Mouse (Mus musculus) retina, embryonic 14.5 days (tissue): Measurements from ENCODE around the gene Ms4a6b.
"Not testable (repeated sequence)": the region's sequence is repeated elsewhere in the genome, so short reads cannot be mapped to it uniquely, and the experiment has no call there.

Source experiments
- DNase-seq: peaks from one replicate; pipeline ENCODE4 v3.0.0-alpha.2; 2015; ENCODE audit warnings: low spot score

Gene Ms4a6b

DNA sequence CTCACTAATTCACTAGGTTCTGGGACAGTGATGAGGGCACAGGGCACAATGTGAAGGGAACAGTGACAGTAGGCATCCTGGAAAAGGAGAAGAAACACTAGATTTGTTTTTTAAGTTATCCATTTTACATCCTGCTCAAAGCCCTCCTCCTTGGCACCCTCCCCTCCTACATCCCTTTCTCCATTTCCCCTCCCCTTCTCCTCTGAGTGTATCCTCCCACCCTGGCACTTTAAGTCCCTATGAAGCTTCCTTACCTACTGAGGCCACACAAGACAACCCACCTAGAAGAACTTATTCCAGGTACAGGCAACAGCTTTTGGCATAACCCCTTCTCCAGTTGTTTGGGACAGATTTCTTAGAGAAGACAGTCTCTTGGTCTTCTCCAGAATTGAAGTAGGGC lies at the start of gene Ms4a6b:
Ms4a6b (plus strand) TSS at position 267 of the 400 bp plus-strand sequence.
- DNase-seq: no peak

DNA sequence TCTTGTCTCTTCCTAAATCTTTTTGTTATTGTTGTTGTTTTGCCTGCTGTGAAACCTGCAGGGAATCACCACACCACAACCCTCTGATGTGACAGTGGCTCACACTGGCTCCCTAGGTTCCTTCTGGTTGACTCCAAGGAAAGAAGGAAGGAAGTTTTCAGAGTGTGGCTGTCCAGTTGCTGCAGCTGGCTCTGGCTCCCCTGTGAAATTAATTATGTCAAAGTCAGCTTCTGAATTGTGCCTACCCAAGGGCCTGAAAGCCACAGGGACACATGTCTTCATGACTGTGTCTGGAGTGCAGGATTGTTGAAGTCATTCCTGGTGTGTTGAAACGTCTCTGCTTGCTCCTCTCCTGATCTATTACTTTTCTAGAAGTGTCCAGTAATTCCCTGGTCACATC lies 48.0 kb upstream of the Ms4a6b start:
- DNase-seq: not testable (repeated sequence)

DNA sequence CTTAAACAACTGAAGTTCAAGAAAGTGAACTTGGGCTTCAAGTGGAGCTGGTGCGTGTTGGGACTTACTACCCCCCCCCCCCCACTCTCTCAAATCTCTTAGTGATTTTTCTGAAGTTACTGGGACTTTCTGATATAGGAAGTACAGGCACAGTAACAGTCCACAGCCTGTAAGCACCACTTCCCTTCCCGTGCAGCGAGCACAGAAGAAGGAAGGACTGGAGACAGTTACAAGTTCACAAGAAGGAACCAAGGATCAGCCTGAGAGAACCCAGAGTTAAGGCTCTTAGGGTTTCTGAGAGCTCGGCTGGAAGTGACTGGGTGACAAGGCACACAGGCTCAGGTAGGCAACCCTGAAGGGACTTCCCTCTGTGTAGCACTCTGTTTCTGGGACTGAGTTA lies 47.1 kb upstream of the Ms4a6b start, which contains the start of gene Ms4a6c:
Ms4a6c (plus strand) TSS at position 152 of the 400 bp plus-strand sequence.
- not testable (repeated sequence) for DNase-seq

DNA sequence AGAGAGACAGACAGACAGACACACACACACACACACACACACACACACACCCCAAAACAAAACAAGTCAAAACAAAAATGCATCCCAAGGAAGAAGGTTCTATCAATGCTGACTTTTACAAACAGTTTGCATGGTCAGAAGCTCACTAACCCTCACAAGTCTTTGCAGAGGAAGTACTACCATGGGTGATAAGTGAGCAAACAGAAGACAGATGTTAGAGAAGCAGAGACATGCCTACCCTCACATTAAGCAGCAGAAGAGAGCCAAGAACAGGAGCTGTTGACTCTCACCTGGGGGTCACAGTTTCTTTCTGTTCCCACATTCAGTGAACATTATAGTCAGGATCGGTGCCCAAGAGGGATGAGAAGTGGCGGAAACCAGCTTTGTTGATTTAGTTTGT lies 36.6 kb upstream of the Ms4a6b start:
- DNase-seq: no peak

DNA sequence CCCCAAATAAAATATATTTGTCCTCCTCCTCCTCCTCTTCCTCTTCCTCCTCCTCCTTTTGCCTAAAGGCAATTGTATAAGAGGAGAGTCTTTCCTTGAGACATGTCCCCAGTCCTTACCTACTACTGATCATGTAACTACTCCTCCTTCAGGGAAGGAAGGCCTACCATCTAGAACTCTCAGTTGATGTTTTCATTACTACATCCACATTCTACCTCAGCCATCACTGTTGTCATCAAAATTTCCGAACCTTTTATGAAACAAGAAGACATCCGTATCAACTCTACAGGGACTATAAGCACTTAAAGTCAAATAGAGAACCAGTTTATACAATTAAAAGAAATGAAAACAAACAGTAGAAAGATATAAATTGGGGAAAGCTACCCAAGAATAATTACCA lies 33.6 kb upstream of the Ms4a6b start:
- DNase-seq: no peak

DNA sequence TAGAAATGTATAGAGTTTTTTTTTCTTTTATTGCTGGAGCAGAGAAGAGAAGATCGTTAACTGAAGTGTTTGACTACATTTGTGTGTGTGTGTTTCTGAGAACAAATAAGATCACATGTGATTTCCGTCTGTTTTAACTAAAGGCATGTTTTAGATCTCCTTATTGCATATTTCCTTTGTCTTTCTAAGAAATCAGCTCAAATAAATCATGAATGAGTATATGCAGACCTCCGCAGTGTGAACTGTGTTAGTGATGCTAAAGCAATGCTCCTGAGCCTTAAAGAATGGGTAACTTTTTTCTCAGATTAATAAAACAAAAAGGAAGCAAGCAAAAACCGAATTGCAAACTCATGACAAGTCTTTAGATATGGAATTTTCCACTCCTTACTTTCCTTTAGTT lies 32.4 kb upstream of the Ms4a6b start:
- DNase-seq: no peak

DNA sequence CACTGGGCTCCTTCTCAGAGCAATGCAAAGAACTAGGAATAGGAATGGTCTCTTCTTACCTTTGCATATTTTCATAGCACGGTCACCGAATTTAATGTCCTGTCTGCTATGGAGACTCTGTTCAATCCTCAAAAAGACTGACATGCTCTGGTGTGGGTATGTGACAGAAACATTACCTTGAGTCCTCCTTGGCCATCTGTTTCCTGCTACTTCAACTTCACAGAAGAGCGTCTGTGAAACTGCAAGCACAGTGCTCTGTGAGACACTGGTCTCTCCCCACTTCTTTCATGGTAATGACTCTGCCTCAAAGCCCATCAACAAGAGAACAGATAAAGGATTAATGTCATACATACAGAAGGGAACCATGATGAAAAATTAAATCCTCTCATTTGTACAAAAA lies 31.9 kb upstream of the Ms4a6b start:
- no peak for DNase-seq

DNA sequence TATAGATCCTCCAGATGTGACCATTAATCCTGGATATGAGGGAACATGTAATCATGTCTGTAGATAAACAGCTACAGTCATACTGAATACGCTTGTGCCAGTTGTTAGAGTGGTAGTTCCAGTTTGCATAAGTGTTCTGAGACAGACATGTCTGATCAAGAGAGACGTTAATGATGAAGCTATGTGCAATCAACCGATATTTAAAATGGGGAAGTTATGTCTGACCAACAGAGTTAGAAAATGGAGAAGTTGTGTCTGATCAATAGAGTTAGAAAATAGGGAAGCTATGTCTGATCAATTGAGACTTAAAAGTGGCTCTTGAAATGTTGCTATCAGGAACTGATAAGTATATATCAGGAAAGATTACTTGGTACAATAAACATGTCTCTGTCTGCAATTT lies 31.0 kb upstream of the Ms4a6b start:
- no peak for DNase-seq

DNA sequence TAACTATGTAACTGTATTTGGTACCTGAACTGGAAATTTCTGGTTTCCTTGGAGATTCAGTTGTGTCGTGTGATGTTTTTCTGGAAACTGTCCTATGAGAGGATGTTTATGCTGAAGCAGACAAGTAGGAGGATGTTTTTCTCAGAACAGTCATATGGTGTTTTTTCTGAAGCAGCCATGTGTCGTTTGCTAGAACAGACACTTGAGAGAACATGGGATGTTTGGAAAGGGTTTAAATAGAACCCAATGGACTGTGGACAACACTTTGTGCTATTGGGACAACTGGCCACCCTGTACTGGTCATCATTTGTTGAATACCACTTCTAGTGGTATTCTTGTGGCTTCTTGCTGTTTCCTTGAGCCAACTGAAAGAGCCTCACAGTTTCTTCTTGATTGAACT lies 30.6 kb upstream of the Ms4a6b start, which contains the start of gene Gm8369:
Gm8369 (plus strand) TSS at position 193 of the 400 bp plus-strand sequence.
- DNase-seq: no peak

DNA sequence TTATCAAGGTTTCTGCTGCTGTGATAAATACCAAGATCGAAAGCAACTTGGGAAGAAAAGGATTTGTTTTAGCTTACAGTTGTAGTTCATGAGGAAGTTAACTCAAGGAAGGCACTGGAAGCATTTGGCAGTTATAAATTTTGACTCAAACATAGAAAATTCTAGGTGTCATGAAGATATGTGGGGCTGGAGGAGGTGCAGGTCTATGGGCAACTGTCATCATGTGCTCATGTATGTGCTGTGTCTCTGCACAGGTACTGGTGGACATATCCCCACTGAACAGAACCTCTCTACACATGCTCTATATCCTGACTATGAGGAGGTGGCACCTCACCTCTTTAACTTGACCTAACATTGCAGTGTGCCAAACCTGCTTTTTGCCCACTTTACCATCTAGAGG lies 29.7 kb upstream of the Ms4a6b start:
- DNase-seq: no peak

DNA sequence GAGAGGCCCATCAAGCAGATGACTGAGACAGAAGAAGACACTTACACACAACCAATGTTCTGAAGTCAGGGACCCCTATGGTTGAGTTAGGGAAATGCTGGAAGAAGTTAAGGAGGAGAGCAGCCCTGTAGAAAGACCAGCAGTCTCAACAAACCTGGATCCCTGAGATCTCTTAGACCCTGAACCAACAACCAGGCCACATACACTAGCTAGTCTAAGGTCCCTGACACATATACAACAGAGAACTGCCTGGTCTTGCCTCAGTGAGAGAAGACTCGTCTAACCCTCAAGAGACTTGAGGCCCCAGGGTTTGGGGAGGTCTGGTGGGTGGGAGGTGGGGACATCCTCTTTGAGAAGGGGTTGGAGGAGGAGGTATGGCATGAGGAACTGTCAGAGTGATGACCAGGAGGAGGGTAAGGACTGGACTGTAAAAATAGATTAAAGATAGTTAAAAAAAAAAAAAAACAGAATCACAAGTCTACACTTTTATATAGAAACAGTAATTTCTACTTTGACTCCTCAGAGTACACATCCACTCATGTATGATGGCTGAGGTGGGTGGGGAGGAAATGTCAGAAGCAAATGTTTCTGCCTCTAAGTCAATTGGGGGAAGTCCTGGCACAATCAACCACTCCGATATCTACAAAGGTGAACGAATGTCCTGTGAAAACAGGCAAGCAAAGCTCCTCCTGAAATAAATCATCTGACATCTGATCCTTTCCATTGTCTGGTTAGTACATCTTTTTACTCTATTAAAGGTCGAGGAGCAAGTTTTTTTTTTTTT lies 24.7 kb upstream of the Ms4a6b start:
- DNase-seq: no peak

DNA sequence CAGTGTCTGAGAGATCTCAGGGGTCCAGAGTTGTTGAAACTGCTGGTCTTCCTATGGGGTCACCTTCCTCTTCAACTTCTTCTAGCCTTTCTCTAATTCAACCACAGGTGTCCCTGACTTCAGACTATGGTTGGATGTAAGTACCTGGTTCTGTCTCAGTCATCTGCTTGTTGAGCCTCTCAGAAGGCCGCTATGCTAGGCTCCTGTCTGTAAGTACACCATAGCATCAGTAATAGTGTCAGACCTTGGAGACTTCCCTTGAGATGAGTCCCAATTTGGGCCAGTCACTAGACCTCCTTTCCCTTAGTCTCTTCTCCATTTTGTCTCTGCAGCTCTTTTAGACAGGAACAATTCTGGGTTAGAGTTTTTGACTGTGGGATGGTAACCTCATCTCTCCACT lies 23.6 kb upstream of the Ms4a6b start:
- no peak for DNase-seq

DNA sequence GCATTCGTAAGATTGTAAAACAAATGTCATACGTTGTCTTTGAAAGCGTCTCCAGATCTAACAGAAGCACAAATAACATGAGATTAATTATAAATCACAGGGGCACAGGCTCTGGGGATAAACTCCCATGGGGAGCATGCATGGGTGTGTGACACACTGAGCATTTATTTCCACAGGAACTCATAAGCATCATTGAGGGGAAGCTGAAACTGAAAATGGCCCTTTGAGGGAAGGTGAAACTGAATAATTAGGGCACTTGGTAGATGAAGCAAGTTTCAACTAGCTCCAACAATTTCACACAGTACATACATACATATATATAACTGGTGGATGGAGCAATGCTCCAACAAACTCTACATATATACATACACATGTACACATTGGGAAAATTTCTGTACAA lies 21.8 kb upstream of the Ms4a6b start:
- no peak for DNase-seq

DNA sequence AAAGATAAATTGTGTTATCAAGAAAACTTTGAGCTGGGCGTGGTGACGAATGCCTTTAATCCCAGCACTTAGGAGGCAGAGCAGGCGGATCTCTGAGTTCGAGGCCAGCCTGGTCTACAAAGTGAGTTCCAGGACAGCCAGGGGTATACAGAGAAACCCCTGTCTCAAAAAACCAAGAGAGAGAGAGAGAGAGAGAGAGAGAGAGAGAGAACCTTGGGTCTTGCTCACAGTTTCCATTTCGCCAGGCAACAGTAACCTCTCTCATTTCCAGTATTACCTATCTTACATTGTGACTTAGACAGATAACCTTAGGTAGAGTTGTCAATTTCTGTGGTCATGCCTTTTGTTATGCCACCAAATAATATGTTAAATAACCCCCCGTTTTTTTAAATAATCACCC lies 20.0 kb upstream of the Ms4a6b start:
- DNase-seq: no peak

DNA sequence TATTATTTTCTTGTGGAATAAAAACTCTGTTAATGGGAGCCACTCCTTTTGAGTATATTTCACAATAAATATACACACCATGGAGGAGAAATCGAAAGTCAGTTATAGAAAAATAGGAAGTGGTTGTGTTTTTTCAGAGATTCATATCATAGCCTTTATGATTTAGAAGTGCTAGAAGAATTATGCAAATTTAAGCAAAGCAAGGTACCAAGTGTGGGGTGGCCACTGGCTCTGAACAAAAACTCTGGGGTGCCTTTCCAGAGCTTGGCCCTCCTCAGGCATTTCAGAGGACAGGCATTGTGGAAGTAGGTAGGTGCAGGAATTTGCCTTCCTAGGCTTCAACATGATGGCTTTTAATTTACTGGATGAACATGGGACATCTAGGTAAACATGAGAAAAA lies 19.0 kb upstream of the Ms4a6b start:
- DNase-seq: not testable (repeated sequence)

DNA sequence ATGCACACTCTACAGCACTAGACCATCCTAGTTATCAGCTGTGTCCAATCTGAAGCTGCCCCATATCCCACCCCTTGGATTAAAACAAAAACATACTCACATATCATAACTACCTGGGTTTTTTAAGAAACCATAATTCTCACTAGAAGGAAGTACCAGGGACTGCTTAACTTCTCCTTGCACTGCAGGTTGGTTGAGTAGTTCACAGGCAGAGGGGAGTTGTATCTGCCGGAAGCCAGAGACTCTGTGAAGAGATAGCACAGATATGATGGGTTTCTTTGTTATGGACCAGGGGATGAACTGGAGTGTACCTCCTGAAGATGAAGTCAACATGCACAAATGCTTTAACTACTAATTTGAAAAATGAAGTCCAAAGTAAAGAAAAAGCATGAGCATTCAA lies 15.5 kb upstream of the Ms4a6b start:
- no peak for DNase-seq

DNA sequence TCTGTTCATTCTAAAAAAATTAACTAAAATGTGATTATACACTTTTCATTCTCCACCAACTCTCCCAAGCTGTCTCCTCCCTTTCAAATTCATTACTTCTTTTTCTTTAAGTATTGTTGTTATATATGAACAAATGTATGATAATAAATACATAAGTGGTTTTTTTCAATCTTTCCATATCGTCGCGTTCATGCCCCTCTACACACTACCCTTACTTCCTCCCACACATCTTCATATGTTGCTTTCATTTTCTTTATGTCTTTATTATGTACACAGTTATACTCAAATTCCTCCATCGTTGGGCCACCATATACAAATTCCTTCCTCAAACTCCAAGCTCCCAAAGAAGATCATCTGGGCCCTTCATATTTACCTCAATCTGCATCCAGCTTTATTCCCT lies 15.0 kb upstream of the Ms4a6b start:
- DNase-seq: no peak

DNA sequence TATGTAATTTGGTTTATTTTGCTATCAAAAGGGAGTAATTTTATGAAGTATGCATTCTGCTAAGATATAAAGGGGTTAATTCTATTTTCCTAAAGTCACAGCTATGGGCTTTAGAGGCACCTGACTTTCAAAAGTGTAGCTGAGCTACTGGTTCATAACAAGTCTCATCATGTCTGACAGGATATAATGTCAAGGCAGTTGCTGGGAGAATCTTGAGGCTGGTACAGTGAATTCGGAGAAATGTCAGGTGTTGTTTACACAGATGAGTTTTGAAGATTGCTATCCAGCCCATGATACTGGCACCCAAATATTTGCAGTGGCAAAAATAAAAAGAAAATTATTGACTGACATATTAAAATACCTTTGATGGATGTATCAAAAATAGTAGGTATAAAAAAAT lies 11.5 kb upstream of the Ms4a6b start:
- DNase-seq: no peak

DNA sequence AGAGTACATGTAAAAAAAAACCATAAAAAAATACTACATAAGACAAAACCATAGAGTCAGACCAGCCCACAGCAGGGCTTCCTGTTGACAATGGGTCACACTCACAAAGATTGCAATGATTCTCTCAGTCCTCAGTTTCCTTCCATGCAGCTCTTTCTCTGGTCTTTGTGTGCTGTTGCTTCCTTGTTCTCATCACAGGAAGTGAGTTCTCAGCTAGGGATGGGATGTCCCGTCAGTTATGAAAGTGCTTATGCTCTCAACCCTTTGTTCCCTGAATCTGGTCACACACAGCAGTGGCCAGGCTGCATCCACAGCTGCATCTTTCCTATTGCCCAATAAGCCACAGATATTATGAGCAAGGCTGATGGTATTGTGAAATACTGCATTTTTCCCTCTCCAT lies 2.9 kb upstream of the Ms4a6b start:
- DNase-seq: no peak

DNA sequence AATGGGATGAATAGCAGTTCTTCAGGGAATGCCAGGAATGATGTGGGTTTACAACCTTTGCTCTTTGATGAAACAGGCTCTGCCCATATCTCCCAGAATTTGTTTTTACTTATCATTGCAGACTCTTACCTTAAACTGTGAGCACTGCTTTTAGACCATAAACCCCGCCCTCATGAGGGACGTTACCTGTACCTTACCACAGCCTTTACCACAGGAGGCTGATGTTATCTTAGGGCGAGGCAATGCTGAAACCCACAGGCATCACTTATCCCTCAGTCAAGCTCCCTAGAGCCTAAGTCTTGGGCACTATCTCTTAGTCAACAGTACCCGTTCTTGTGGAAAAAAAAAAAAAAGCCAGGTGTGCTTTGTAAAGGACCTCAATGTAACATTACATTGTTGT lies 533 bp downstream of the Ms4a6b start:
- no peak for DNase-seq

DNA sequence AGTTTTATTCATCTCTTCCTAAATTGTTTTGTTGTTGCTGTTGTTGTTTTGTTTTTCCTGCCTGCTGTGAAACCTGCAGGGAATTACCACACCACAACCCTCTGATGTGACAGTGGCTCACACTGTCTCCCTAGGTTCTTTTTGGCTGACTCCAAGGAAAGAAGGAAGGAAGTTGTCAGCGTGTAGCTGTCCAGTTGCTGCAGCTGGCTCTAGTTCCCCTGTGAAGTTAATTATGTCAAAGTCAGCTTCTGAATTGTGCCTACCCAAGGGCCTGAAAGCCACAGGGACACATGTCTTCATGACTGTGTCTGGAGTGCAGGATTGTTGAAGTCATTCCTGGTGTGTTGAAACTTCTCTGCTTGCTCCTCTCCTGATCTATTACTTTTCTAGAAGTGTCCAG lies 1.1 kb downstream of the Ms4a6b start:
- not testable (repeated sequence) for DNase-seq

DNA sequence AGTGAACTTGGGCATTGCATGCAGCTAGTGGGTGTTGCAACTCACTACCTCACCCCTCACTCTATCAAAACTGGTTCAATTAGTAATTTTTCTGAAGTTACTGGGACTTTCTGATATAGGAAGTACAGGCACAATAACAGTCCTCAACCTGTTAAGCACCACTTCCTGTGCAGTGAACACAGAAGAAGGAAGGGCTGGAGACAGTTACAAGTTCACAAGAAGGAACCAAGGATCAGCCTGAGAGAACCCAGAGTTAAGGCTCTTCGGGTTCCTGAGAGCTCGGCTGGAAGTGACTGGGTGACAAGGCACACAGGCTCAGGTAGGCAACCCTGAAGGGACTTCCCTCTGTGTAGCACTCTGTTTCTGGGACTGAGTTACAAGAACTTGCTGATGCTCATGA lies 2.0 kb downstream of the Ms4a6b start:
- DNase-seq: not testable (repeated sequence)

DNA sequence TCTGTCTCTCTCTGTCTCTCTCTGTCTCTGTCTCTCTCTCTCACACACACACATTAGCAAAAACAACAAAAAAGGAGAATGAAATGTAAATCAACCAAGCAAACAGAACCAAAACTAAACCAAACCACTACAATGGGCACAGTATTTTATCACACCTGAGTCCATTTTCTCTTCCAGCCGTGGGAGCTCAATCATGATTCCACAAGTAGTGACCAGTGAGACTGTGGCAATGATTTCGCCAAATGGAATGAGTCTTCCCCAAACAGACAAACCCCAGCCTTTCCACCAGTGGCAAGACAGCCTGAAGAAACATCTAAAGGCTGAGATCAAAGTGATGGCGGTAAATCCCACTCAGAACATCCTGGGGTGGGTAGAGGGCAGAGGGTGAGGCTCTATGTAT lies 3.8 kb downstream of the Ms4a6b start:
- no peak for DNase-seq

DNA sequence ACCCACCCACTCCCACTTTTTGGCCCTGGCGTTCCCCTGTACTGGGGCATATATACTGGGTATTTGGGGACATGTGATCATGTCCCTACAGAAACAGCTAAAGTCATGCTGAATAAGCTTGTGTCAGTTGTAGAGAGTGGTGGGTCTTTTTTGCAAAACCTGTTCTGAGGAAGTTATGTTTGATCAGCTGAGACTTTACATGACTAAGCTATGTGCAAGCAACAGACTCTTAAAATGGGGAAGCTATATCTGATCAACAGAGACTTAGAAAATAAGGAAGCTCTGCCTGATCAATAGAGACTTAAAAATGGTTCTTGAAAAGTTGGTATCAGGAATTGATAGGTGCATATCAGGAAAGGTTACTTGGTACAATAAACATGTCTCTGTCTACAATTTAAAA lies 17.1 kb downstream of the Ms4a6b start:
- no peak for DNase-seq
